9 mouse cellular contexts compared by ENCODE assay signal in the genomic region with DNA sequence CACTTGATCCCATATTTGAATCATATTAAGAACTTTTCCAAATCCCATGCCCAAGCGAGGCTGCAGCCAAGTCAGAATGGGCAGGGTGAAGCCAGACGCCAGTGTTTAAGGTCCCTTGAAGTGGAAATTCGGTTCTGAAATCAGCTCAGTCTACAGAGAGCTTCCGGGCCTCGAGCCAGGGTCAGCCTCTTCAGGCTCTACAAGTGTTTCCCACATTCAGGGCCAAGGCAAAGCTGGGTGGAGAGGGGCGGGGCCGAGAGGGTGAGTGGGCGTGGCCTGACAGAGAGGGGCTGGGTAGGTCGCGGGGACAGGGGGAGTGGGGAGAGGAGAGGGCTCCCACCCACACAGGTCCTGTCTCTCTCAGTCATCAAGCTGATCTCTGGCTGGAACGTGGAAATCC. TPM values are rescaled to one million over a fixed set of nuclear protein-coding genes. Genes with fewer than 3 reads are reported as not detected.
DNase-seq lines count a peak whose midpoint lies in the region; ATAC-seq and TF ChIP-seq lines count a peak whose summit lies in the region.
"Had no signal": no experiment of that assay in that cellular context is flagged by ENCODE, and none has a peak within 500 bp of the region (broad histone marks: within the 10 kb centered on the region; RNA-seq: fewer than 3 reads in every experiment).

No protein-coding gene starts in this region.

- H3K9me3 ChIP-seq in intestine, embryonic 14.5 days (ENCODE audit: control insufficient read depth, low read length), result 0 out of 2 replicates have a peak, but pooled peaks cover 2% of the 10 kb centered on the region
- no peaks in the 10 kb centered on the region for H3K9me3 ChIP-seq in intestine, postnatal 0 days (ENCODE audit: control insufficient read depth)
- no peaks in the 10 kb centered on the region for H3K9me3 ChIP-seq in embryonic facial prominence, embryonic 13.5 days
- H3K9me3 ChIP-seq in intestine, embryonic 15.5 days, result no peaks in the 10 kb centered on the region
- no peaks in the 10 kb centered on the region for H3K9me3 ChIP-seq in stomach, embryonic 14.5 days (ENCODE audit: control insufficient read depth, low read depth, low read length)
- H3K9me3 ChIP-seq: midbrain, embryonic 12.5 days had no signal

- no peak for TF ChIP-seq CTCF in intestine, postnatal 0 days (IDR thresholded peaks at IDR 0.05; ENCODE audit: low read depth)
- no peak for TF ChIP-seq CTCF in thymus, adult 2 months (IDR thresholded peaks at IDR 0.05; ENCODE audit: borderline replicate concordance, control insufficient read depth, extremely low read depth, insufficient read depth, low read length, poor library complexity)

- H3K4me1 ChIP-seq in intestine, embryonic 14.5 days (replicated peaks; ENCODE audit: control insufficient read depth, insufficient read depth, low read length), result 0 out of 2 replicates have a peak, but pooled peaks cover 7% of the 10 kb centered on the region
- no peaks in the 10 kb centered on the region for H3K4me1 ChIP-seq in intestine, postnatal 0 days (replicated peaks; ENCODE audit: control insufficient read depth, insufficient read depth, low read length)
- peaks cover 8% of the 10 kb centered on the region for H3K4me1 ChIP-seq in embryonic facial prominence, embryonic 13.5 days
- H3K4me1 ChIP-seq in intestine, embryonic 15.5 days (replicated peaks), result peaks cover 12% of the 10 kb centered on the region
- 0 out of 2 replicates have a peak, but pooled peaks cover 6% of the 10 kb centered on the region for H3K4me1 ChIP-seq in stomach, embryonic 14.5 days (ENCODE audit: control insufficient read depth, insufficient read depth, low read length)
- H3K4me1 ChIP-seq in thymus, adult 2 months (replicated peaks; ENCODE audit: control insufficient read depth, insufficient read depth, low read length), result no peaks in the 10 kb centered on the region

- no peak; the same call in 1 of the 2 replicates for ATAC-seq in intestine, embryonic 14.5 days (replicated peaks; ENCODE audit: low FRiP score, low TSS enrichment, low read depth)
- no peak for ATAC-seq in intestine, postnatal 0 days
- ATAC-seq in embryonic facial prominence, embryonic 13.5 days (ENCODE audit: insufficient number of reproducible peaks, insufficient read depth, low FRiP score, low TSS enrichment, low read depth), result no peak
- peak; percentile 25; the same call in 1 of the 2 replicates for ATAC-seq in intestine, embryonic 15.5 days
- 0 out of 2 replicates have a peak, but pooled peaks have one; percentile 44 for ATAC-seq in stomach, embryonic 14.5 days (ENCODE audit: insufficient number of reproducible peaks, insufficient read depth, low FRiP score, low read depth)

- peak; percentile 56 for DNase-seq in intestine, embryonic 14.5 days (ENCODE audit: low spot score)
- peak; percentile 17 for DNase-seq in NIH3T3 (ENCODE audit: low read depth)
- DNase-seq in thymus, adult 2 months, result no peak
- no peak for DNase-seq in kidney, postnatal 25 days

- H3K27ac ChIP-seq in intestine, embryonic 14.5 days (ENCODE audit: low read depth), result no peak overlapping the region
- H3K27ac ChIP-seq in intestine, postnatal 0 days (ENCODE audit: low read depth, low read length), result no peak overlapping the region
- H3K27ac ChIP-seq in embryonic facial prominence, embryonic 13.5 days, result no peak overlapping the region
- H3K27ac ChIP-seq in intestine, embryonic 15.5 days, result no peak overlapping the region
- 0 out of 2 replicates have a peak overlapping the region, but pooled peaks have one; percentile 15 for H3K27ac ChIP-seq in stomach, embryonic 14.5 days (ENCODE audit: low read length)
- H3K27ac ChIP-seq in thymus, adult 2 months (ENCODE audit: control insufficient read depth, insufficient read depth, low read length), result no peak overlapping the region
- H3K27ac ChIP-seq: midbrain, embryonic 12.5 days had no signal

- H3K4me3 ChIP-seq in intestine, embryonic 14.5 days (ENCODE audit: low read depth, low read length), result no peak overlapping the region
- no peak overlapping the region for H3K4me3 ChIP-seq in intestine, postnatal 0 days (ENCODE audit: low read depth, low read length)
- no peak overlapping the region for H3K4me3 ChIP-seq in embryonic facial prominence, embryonic 13.5 days
- no peak overlapping the region for H3K4me3 ChIP-seq in intestine, embryonic 15.5 days (replicated peaks)
- H3K4me3 ChIP-seq in stomach, embryonic 14.5 days (ENCODE audit: low read depth, low read length), result no peak overlapping the region
- no peak overlapping the region for H3K4me3 ChIP-seq in thymus, adult 2 months (ENCODE audit: control insufficient read depth, insufficient read depth, low read length)
- H3K4me3 ChIP-seq: midbrain, embryonic 12.5 days had no signal

- H3K4me2 ChIP-seq in intestine, embryonic 14.5 days (ENCODE audit: low read length), result peak overlapping the region; percentile 25; the same call in 1 of the 2 replicates
- no peak overlapping the region for H3K4me2 ChIP-seq in intestine, postnatal 0 days (replicated peaks; ENCODE audit: low read depth)
- H3K4me2 ChIP-seq in embryonic facial prominence, embryonic 13.5 days, result peak overlapping the region; percentile 28
- peak overlapping the region; percentile 27; the same call in 1 of the 2 replicates for H3K4me2 ChIP-seq in intestine, embryonic 15.5 days (replicated peaks)
- no peak overlapping the region for H3K4me2 ChIP-seq in stomach, embryonic 14.5 days (replicated peaks; ENCODE audit: low read depth, low read length)
- H3K4me2 ChIP-seq: midbrain, embryonic 12.5 days had no signal

- H3K36me3 ChIP-seq in intestine, embryonic 14.5 days (ENCODE audit: control insufficient read depth, insufficient read depth, low read length), result no peaks in the 10 kb centered on the region
- H3K36me3 ChIP-seq in intestine, postnatal 0 days (ENCODE audit: control insufficient read depth, insufficient read depth), result no peaks in the 10 kb centered on the region
- H3K36me3 ChIP-seq in embryonic facial prominence, embryonic 13.5 days, result no peaks in the 10 kb centered on the region
- H3K36me3 ChIP-seq in intestine, embryonic 15.5 days, result no peaks in the 10 kb centered on the region
- H3K36me3 ChIP-seq in stomach, embryonic 14.5 days (ENCODE audit: control insufficient read depth, insufficient read depth, low read length), result no peaks in the 10 kb centered on the region
- no peaks in the 10 kb centered on the region for H3K36me3 ChIP-seq in thymus, adult 2 months (ENCODE audit: control insufficient read depth, insufficient read depth, low read length)
- H3K36me3 ChIP-seq: midbrain, embryonic 12.5 days had no signal

- no peak overlapping the region for H3K9ac ChIP-seq in intestine, embryonic 14.5 days (ENCODE audit: low read length)
- H3K9ac ChIP-seq in intestine, postnatal 0 days (ENCODE audit: low read depth, low read length), result no peak overlapping the region
- H3K9ac ChIP-seq in embryonic facial prominence, embryonic 13.5 days, result peak overlapping the region; percentile 36; the same call in 1 of the 2 replicates
- no peak overlapping the region for H3K9ac ChIP-seq in intestine, embryonic 15.5 days
- no peak overlapping the region for H3K9ac ChIP-seq in stomach, embryonic 14.5 days (replicated peaks; ENCODE audit: low read depth, low read length)
- H3K9ac ChIP-seq: midbrain, embryonic 12.5 days had no signal

- 26% methylated on average over 11 of the region's 11 CpGs for WGBS in intestine, embryonic 14.5 days
- 25% methylated on average over 11 of the region's 11 CpGs for WGBS in intestine, postnatal 0 days
- WGBS in embryonic facial prominence, embryonic 13.5 days, result 30% methylated on average over 11 of the region's 11 CpGs
- 23% methylated on average over 11 of the region's 11 CpGs for WGBS in intestine, embryonic 15.5 days
- WGBS in stomach, embryonic 14.5 days, result 27% methylated on average over 11 of the region's 11 CpGs
- WGBS in thymus, adult 2 months, result 65% methylated on average over 11 of the region's 11 CpGs

- TF ChIP-seq POLR2A in thymus, adult 2 months (IDR thresholded peaks at IDR 0.05; ENCODE audit: control insufficient read depth, extremely low read depth, insufficient read depth, low read length, poor library complexity), result no peak

- H3K27me3 ChIP-seq in intestine, embryonic 14.5 days (replicated peaks; ENCODE audit: control insufficient read depth, insufficient read depth, low read length), result no peaks in the 10 kb centered on the region
- no peaks in the 10 kb centered on the region for H3K27me3 ChIP-seq in intestine, postnatal 0 days (replicated peaks; ENCODE audit: control insufficient read depth, insufficient read depth, low read length)
- no peaks in the 10 kb centered on the region for H3K27me3 ChIP-seq in embryonic facial prominence, embryonic 13.5 days
- H3K27me3 ChIP-seq in intestine, embryonic 15.5 days (replicated peaks), result no peaks in the 10 kb centered on the region
- no peaks in the 10 kb centered on the region for H3K27me3 ChIP-seq in stomach, embryonic 14.5 days (ENCODE audit: control insufficient read depth, insufficient read depth, low read length)
- H3K27me3 ChIP-seq in thymus, adult 2 months (ENCODE audit: control insufficient read depth, insufficient read depth, low read length), result no peaks in the 10 kb centered on the region
- H3K27me3 ChIP-seq: midbrain, embryonic 12.5 days had no signal

RNA-seq across cellular contexts. Expression of a gene that starts 38.4 kb away (rescaled TPM):
- polyA plus RNA-seq in intestine, embryonic 14.5 days (2014; fragmentation: Nextera tagmentation; extraction: Ambion mirVana), result 0.51 and 0.65 TPM in 2 replicates
- polyA plus RNA-seq in intestine, postnatal 0 days (2015; fragmentation: Nextera tagmentation; extraction: Ambion mirVana), result 0.66 and 0.72 TPM in 2 replicates
- polyA plus RNA-seq in embryonic facial prominence, embryonic 13.5 days (2015; fragmentation: Nextera tagmentation; extraction: Ambion mirVana), result 0.66 and 0.67 TPM in 2 replicates
- 1.1 TPM in 2 replicates for polyA plus RNA-seq in intestine, embryonic 15.5 days (2015; fragmentation: Nextera tagmentation; extraction: Ambion mirVana)
- polyA plus RNA-seq in stomach, embryonic 14.5 days (2014; fragmentation: Nextera tagmentation; extraction: Ambion mirVana), result 0.09 and 0.31 TPM in 2 replicates
- polyA plus RNA-seq in thymus, adult 2 months (2012; rRNA removed), result 0.08 and 0.13 TPM in 2 replicates

RNA-seq across cellular contexts. Expression of a gene that starts 57.6 kb away (rescaled TPM):
- 271 and 273 TPM in 2 replicates for polyA plus RNA-seq in intestine, embryonic 14.5 days (2014; fragmentation: Nextera tagmentation; extraction: Ambion mirVana)
- 84.2 and 89.2 TPM in 2 replicates for polyA plus RNA-seq in intestine, postnatal 0 days (2015; fragmentation: Nextera tagmentation; extraction: Ambion mirVana)
- 324 and 327 TPM in 2 replicates for polyA plus RNA-seq in embryonic facial prominence, embryonic 13.5 days (2015; fragmentation: Nextera tagmentation; extraction: Ambion mirVana)
- polyA plus RNA-seq in intestine, embryonic 15.5 days (2015; fragmentation: Nextera tagmentation; extraction: Ambion mirVana), result 177 and 214 TPM in 2 replicates
- 297 and 298 TPM in 2 replicates for polyA plus RNA-seq in stomach, embryonic 14.5 days (2014; fragmentation: Nextera tagmentation; extraction: Ambion mirVana)
- 194 and 220 TPM in 2 replicates for polyA plus RNA-seq in thymus, adult 2 months (2012; rRNA removed)

Comparison
In these comparisons a context has a peak if more than half of its experiments do, and no peak if none do; other contexts are left out.
1. ATAC-seq: peak in intestine, embryonic 15.5 days (single experiment) and stomach, embryonic 14.5 days (single experiment); none in intestine, embryonic 14.5 days (single experiment), intestine, postnatal 0 days (single experiment) and embryonic facial prominence, embryonic 13.5 days (single experiment).
2. H3K4me2 ChIP-seq: peak in intestine, embryonic 14.5 days (single experiment), embryonic facial prominence, embryonic 13.5 days (single experiment) and intestine, embryonic 15.5 days (single experiment); none in intestine, postnatal 0 days (single experiment) and stomach, embryonic 14.5 days (single experiment).
3. DNase-seq: peak in intestine, embryonic 14.5 days (single experiment) and NIH3T3 (single experiment); none in thymus, adult 2 months (single experiment) and kidney, postnatal 25 days (0 of 2).